Comparison of ENCODE assay signal across 14 mouse cellular contexts in genomic region chr14:101915867-101916266, GRCm38 (mm10).
"Had no signal": no experiment of that assay in that cellular context is flagged by ENCODE, and none has a peak within 500 bp of the region (broad histone marks: within the 10 kb centered on the region; RNA-seq: fewer than 3 reads in every experiment).

No protein-coding gene starts in this region.

- H3K4me3 ChIP-seq: layer of hippocampus, adult 2 months; limb, embryonic 12.5 days; liver, embryonic 13.5 days; midbrain, embryonic 15.5 days; neural tube, embryonic 12.5 days; stomach, embryonic 15.5 days had no signal

- H3K9me3 ChIP-seq: limb, embryonic 12.5 days; liver, embryonic 13.5 days; midbrain, embryonic 15.5 days; neural tube, embryonic 12.5 days; stomach, embryonic 15.5 days had no signal

- DNase-seq: kidney, postnatal 36 days; liver; liver, embryonic 13.5 days; liver, postnatal 0 days; lung, postnatal 36 days; retina, postnatal 1 day; right cerebral cortex, postnatal 4 days; thymus, adult 2 months; thymus, postnatal 25 days had no signal

- ATAC-seq: liver, postnatal 0 days; midbrain, embryonic 15.5 days had no signal

- H3K4me1 ChIP-seq: limb, embryonic 12.5 days; liver, embryonic 13.5 days; midbrain, embryonic 15.5 days; neural tube, embryonic 12.5 days; stomach, embryonic 15.5 days had no signal

- H3K27ac ChIP-seq: layer of hippocampus, adult 2 months; limb, embryonic 12.5 days; liver, embryonic 13.5 days; midbrain, embryonic 15.5 days; neural tube, embryonic 12.5 days; stomach, embryonic 15.5 days had no signal

- H3K36me3 ChIP-seq: midbrain, embryonic 15.5 days; neural tube, embryonic 12.5 days; stomach, embryonic 15.5 days had no signal

- H3K27me3 ChIP-seq: limb, embryonic 12.5 days; liver, embryonic 13.5 days; midbrain, embryonic 15.5 days; neural tube, embryonic 12.5 days; stomach, embryonic 15.5 days had no signal

- H3K9ac ChIP-seq: limb, embryonic 12.5 days; liver, embryonic 13.5 days; liver, postnatal 0 days; midbrain, embryonic 15.5 days; neural tube, embryonic 12.5 days; stomach, embryonic 15.5 days had no signal

- H3K4me2 ChIP-seq: limb, embryonic 12.5 days; liver, embryonic 13.5 days; midbrain, embryonic 15.5 days; neural tube, embryonic 12.5 days; stomach, embryonic 15.5 days had no signal
